ENCODE assay signal across 28 mouse cellular contexts in genomic region chr17:50442062-50442461, GRCm38 (mm10).
DNase-seq lines count a peak whose midpoint lies in the region; ATAC-seq and TF ChIP-seq lines count a peak whose summit lies in the region.
"Had no signal": no experiment of that assay in that cellular context is flagged by ENCODE, and none has a peak within 500 bp of the region (broad histone marks: within the 10 kb centered on the region; RNA-seq: fewer than 3 reads in every experiment).

No protein-coding gene starts in this region.

- no peak for DNase-seq in liver, postnatal 0 days
- DNase-seq in ZHBTc4 (ENCODE audit: low read depth, low spot score) = peak; percentile 75
- DNase-seq in forebrain, embryonic 10.5 days (ENCODE audit: extremely low spot score, low spot score) = no peak
- DNase-seq in embryo, embryonic 11 days = no peak
- no peak for DNase-seq in kidney, adult 8-10 months
- DNase-seq: adrenal gland, adult 8-10 months; adrenal gland, postnatal 25 days; cerebellum, adult 11-12 months; cerebellum, adult 8-10 months; cerebellum, postnatal 10 days; cerebellum, postnatal 36 days; gastrocnemius, postnatal 10 days; gastrocnemius, postnatal 36 days; heart, adult 2 months; heart, postnatal 14 days; heart, postnatal 4 days had no signal

- H3K27ac ChIP-seq in liver, embryonic 12.5 days = no peak overlapping the region
- no peak overlapping the region for H3K27ac ChIP-seq in liver, postnatal 0 days (ENCODE audit: low read depth)
- H3K27ac ChIP-seq in forebrain, embryonic 10.5 days = no peak overlapping the region
- H3K27ac ChIP-seq: forebrain, embryonic 13.5 days; heart, adult 2 months; heart, embryonic 10.5 days; heart, embryonic 13.5 days; hindbrain, embryonic 14.5 days; hindbrain, postnatal 0 days had no signal

- no peaks in the 10 kb centered on the region for H3K9me3 ChIP-seq in liver, embryonic 12.5 days (replicated peaks)
- no peaks in the 10 kb centered on the region for H3K9me3 ChIP-seq in liver, postnatal 0 days (ENCODE audit: low read length)
- H3K9me3 ChIP-seq in forebrain, embryonic 10.5 days = no peaks in the 10 kb centered on the region
- H3K9me3 ChIP-seq: forebrain, embryonic 13.5 days; heart, embryonic 10.5 days; heart, embryonic 13.5 days had no signal

- H3K9ac ChIP-seq in liver, embryonic 12.5 days = no peak overlapping the region
- no peak overlapping the region for H3K9ac ChIP-seq in liver, postnatal 0 days (replicated peaks)
- H3K9ac ChIP-seq: forebrain, embryonic 13.5 days; heart, embryonic 13.5 days; hindbrain, embryonic 14.5 days had no signal

- no peak for TF ChIP-seq CTCF in liver, postnatal 0 days (IDR thresholded peaks at IDR 0.05; ENCODE audit: low read depth)

- H3K27me3 ChIP-seq in liver, embryonic 12.5 days (replicated peaks) = peaks cover 5% of the 10 kb centered on the region; the same call in 1 of the 2 replicates
- H3K27me3 ChIP-seq in liver, postnatal 0 days (ENCODE audit: insufficient read depth, low read length) = no peaks in the 10 kb centered on the region
- no peaks in the 10 kb centered on the region for H3K27me3 ChIP-seq in forebrain, embryonic 10.5 days (ENCODE audit: poor library complexity, severe bottlenecking)
- H3K27me3 ChIP-seq: forebrain, embryonic 13.5 days; heart, embryonic 13.5 days had no signal

- H3K4me2 ChIP-seq in liver, embryonic 12.5 days = no peak overlapping the region
- no peak overlapping the region for H3K4me2 ChIP-seq in liver, postnatal 0 days (ENCODE audit: low read depth, low read length)
- H3K4me2 ChIP-seq: forebrain, embryonic 13.5 days; heart, embryonic 13.5 days; hindbrain, embryonic 14.5 days had no signal

- no peak for TF ChIP-seq EP300 in liver, postnatal 0 days (IDR thresholded peaks at IDR 0.05; ENCODE audit: low read depth)

- no peaks in the 10 kb centered on the region for H3K36me3 ChIP-seq in liver, embryonic 12.5 days
- no peaks in the 10 kb centered on the region for H3K36me3 ChIP-seq in liver, postnatal 0 days (replicated peaks; ENCODE audit: insufficient read depth, low read length)
- H3K36me3 ChIP-seq in forebrain, embryonic 10.5 days (replicated peaks) = no peaks in the 10 kb centered on the region
- H3K36me3 ChIP-seq: G1E; heart, embryonic 10.5 days; heart, embryonic 13.5 days had no signal

- ATAC-seq in liver, embryonic 12.5 days = peak; percentile 65; the same call in 1 of the 2 replicates
- ATAC-seq in liver, postnatal 0 days = no peak
- ATAC-seq in granulocyte monocyte progenitor cell, adult 5-6 weeks (replicated peaks; ENCODE audit: poor library complexity, severe bottlenecking) = peak; percentile 66
- ATAC-seq in megakaryocyte progenitor cell, adult 5-6 weeks (replicated peaks; ENCODE audit: poor library complexity) = 0 out of 2 replicates have a peak, but pooled peaks have one; percentile 31
- ATAC-seq: activated CD4-positive, CD25-positive, alpha-beta regulatory T cell, adult 4 months; forebrain, embryonic 13.5 days; hindbrain, postnatal 0 days; inflammation-experienced regulatory T-cells, adult 6 months; Patski had no signal

- H3K4me1 ChIP-seq in liver, embryonic 12.5 days = peaks cover 5% of the 10 kb centered on the region; the same call in 1 of the 2 replicates
- peaks cover 2% of the 10 kb centered on the region; the same call in 1 of the 2 replicates for H3K4me1 ChIP-seq in liver, postnatal 0 days (ENCODE audit: insufficient read depth)
- H3K4me1 ChIP-seq in forebrain, embryonic 10.5 days = no peaks in the 10 kb centered on the region
- H3K4me1 ChIP-seq: forebrain, embryonic 13.5 days had no signal

- H3K4me3 ChIP-seq in liver, embryonic 12.5 days = no peak overlapping the region
- H3K4me3 ChIP-seq in liver, postnatal 0 days (ENCODE audit: low read depth, low read length) = no peak overlapping the region
- no peak overlapping the region for H3K4me3 ChIP-seq in forebrain, embryonic 10.5 days
- H3K4me3 ChIP-seq: forebrain, embryonic 13.5 days; heart, adult 2 months; heart, embryonic 10.5 days; heart, embryonic 13.5 days had no signal

- 72% methylated on average over 5 of the region's 5 CpGs for WGBS in liver, embryonic 12.5 days (ENCODE audit: insufficient replicate concordance)
- 74% methylated on average over 5 of the region's 5 CpGs for WGBS in liver, postnatal 0 days (ENCODE audit: insufficient replicate concordance)
- 91% methylated on average over 5 of the region's 5 CpGs for WGBS in forebrain, embryonic 10.5 days
